Mouse (Mus musculus) neural tube, embryonic 12.5 days (tissue): ENCODE data around the gene Dcaf8. TPM values are rescaled to one million over a fixed set of nuclear protein-coding genes. Genes with fewer than 3 reads are reported as not detected.
A peak's percentile ranks its signal among the peaks of the same experiment; 100 is the strongest.

Experiments
- ATAC-seq: fragments of 200-750 bp; cut with Nextera tagmentation; 2 replicates; pipeline ENCODE4 v1.8.0; 2017; ENCODE audit warnings: low read depth, mild to moderate bottlenecking, moderate TSS enrichment, moderate library complexity; ENCODE audit not compliant: low FRiP score
- H3K27ac ChIP-seq: fragments of 300-500 bp; sonication (generic); 2 replicates; pipeline ENCODE4 v1.5.1; 2016
- H3K27me3 ChIP-seq: fragments of 300-500 bp; sonication (generic); replicated peaks from 2 replicates; pipeline ENCODE4 v1.6.1; 2016; ENCODE audit warnings: mild to moderate bottlenecking
- H3K36me3 ChIP-seq: fragments of 300-500 bp; sonication (generic); 2 replicates; pipeline ENCODE4 v1.6.1; 2016; ENCODE audit warnings: mild to moderate bottlenecking
- H3K4me1 ChIP-seq: fragments of 300-500 bp; sonication (generic); 2 replicates; pipeline ENCODE4 v1.6.1; 2016
- H3K4me2 ChIP-seq: fragments of 300-500 bp; sonication (generic); replicated peaks from 2 replicates; pipeline ENCODE4 v1.6.1; 2016; ENCODE audit warnings: mild to moderate bottlenecking
- H3K4me3 ChIP-seq: fragments of 300-500 bp; sonication (generic); 2 replicates; pipeline ENCODE4 v1.5.1; 2016
- H3K9ac ChIP-seq: fragments of 300-500 bp; sonication (generic); 2 replicates; pipeline ENCODE4 v1.6.1; 2016; ENCODE audit warnings: mild to moderate bottlenecking
- H3K9me3 ChIP-seq: fragments of 300-500 bp; sonication (generic); 2 replicates; pipeline ENCODE4 v1.6.1; 2016; ENCODE audit warnings: mild to moderate bottlenecking
- WGBS: fragments of 180-500 bp; shearing (Covaris S2); methylation state at CpG from one replicate; pipeline ENCODE4 v1.1.7; 2016; 5-methylcytosine and 5-hydroxymethylcytosine counted together
- polyA plus RNA-seq: library from polyadenylated mRNA; unstranded; fragments of >200 nt; fragmentation: Nextera tagmentation; extraction: Ambion mirVana; gene quantifications from 2 replicates; pipeline ENCODE4 v1.2.1, GENCODE M21; 2016

The Dcaf8 gene
- polyA plus RNA-seq, 1 experiment from 2014 or later: 127 TPM

- no peak overlapping the region for H3K9ac ChIP-seq
These were observed 64.9 kb downstream of the Dcaf8 start for GRCm38 (mm10) chr1:172212776-172213175.

GRCm38 (mm10) chr1:172213771-172214170 is 65.9 kb downstream of the Dcaf8 start:
- ATAC-seq: no peak
- Histone ChIP-seq H3K9me3 (no peaks in the 10 kb centered on the region), H3K27me3 (no peaks in the 10 kb centered on the region), H3K27ac (no peak overlapping the region), H3K36me3 (no peaks in the 10 kb centered on the region; the same call in 1 of the 2 replicates), H3K4me3 (no peak overlapping the region), H3K4me2 (no peak overlapping the region), H3K4me1 (peaks cover 13% of the 10 kb centered on the region; the same call in 1 of the 2 replicates), H3K9ac (no peak overlapping the region)
- WGBS: 65% methylated on average over 4 of the region's 4 CpGs

More at GRCm38 (mm10) chr1:172212776-172213175, 64.9 kb downstream of the Dcaf8 start:
- Histone ChIP-seq H3K4me2 (no peak overlapping the region), H3K4me1 (peaks cover 8% of the 10 kb centered on the region; the same call in 1 of the 2 replicates), H3K4me3 (no peak overlapping the region), H3K36me3 (no peaks in the 10 kb centered on the region; the same call in 1 of the 2 replicates), H3K9me3 (no peaks in the 10 kb centered on the region), H3K27me3 (no peaks in the 10 kb centered on the region), H3K27ac (no peak overlapping the region)
- WGBS: 59% methylated on average over 5 of the region's 5 CpGs
- no peak for ATAC-seq

- Histone ChIP-seq H3K27me3 (no peaks in the 10 kb centered on the region), H3K27ac (no peak overlapping the region), H3K4me3 (no peak overlapping the region), H3K36me3 (no peaks in the 10 kb centered on the region; the same call in 1 of the 2 replicates), H3K9ac (no peak overlapping the region), H3K4me2 (no peak overlapping the region), H3K4me1 (peaks cover 20% of the 10 kb centered on the region), H3K9me3 (no peaks in the 10 kb centered on the region)
- WGBS: 77% methylated on average over 3 of the region's 3 CpGs
- no peak for ATAC-seq
These were observed 66.9 kb downstream of the Dcaf8 start for GRCm38 (mm10) chr1:172214748-172215147.

- H3K27me3 ChIP-seq: no peaks in the 10 kb centered on the region
- H3K9ac ChIP-seq: no peak overlapping the region
- no peak overlapping the region for H3K27ac ChIP-seq
- H3K4me2 ChIP-seq: peak overlapping the region; percentile 42
- no peak overlapping the region for H3K4me3 ChIP-seq
- 1% methylated on average over 5 of the region's 5 CpGs for WGBS
- H3K9me3 ChIP-seq: no peaks in the 10 kb centered on the region
- H3K4me1 ChIP-seq: peaks cover 34% of the 10 kb centered on the region
- H3K36me3 ChIP-seq: no peaks in the 10 kb centered on the region
- ATAC-seq: peak; percentile 55
These were observed 69.3 kb downstream of the Dcaf8 start for GRCm38 (mm10) chr1:172217148-172217547.

GRCm38 (mm10) chr1:172218164-172218910 is 70.5 kb downstream of the Dcaf8 start:
- no peak overlapping the region for H3K27ac ChIP-seq
- 59% methylated on average over 15 of the region's 15 CpGs for WGBS
- peaks cover 35% of the 10 kb centered on the region for H3K4me1 ChIP-seq

GRCm38 (mm10) chr1:172219451-172220406 is 71.8 kb downstream of the Dcaf8 start, which contains the start of gene Casq1:
Casq1 (minus strand) TSS chr1:172219868.
- Histone ChIP-seq H3K27ac (no peak within 1 kb of the TSS), H3K27me3 (no peaks in the 10 kb centered on the region), H3K36me3 (no peaks in the 10 kb centered on the region), H3K4me1 (peaks cover 35% of the 10 kb centered on the region), H3K4me3 (no peak within 1 kb of the TSS), H3K4me2 (no peak within 1 kb of the TSS), H3K9me3 (no peaks in the 10 kb centered on the region), H3K9ac (no peak within 1 kb of the TSS)
- ATAC-seq: no peak
- 85% methylated on average over 19 of the region's 19 CpGs for WGBS

More at GRCm38 (mm10) chr1:172218164-172218910, 70.5 kb downstream of the Dcaf8 start:
- Histone ChIP-seq H3K27me3 (no peaks in the 10 kb centered on the region), H3K4me2 (no peak overlapping the region), H3K36me3 (no peaks in the 10 kb centered on the region), H3K4me3 (no peak overlapping the region), H3K9me3 (no peaks in the 10 kb centered on the region), H3K9ac (no peak overlapping the region)
- no peak for ATAC-seq

- Histone ChIP-seq H3K4me1 (peaks cover 35% of the 10 kb centered on the region), H3K36me3 (no peaks in the 10 kb centered on the region), H3K27ac (no peak overlapping the region), H3K9ac (no peak overlapping the region), H3K9me3 (no peaks in the 10 kb centered on the region), H3K4me2 (no peak overlapping the region), H3K27me3 (no peaks in the 10 kb centered on the region), H3K4me3 (no peak overlapping the region)
- WGBS: 47% methylated on average over 10 of the region's 10 CpGs
- ATAC-seq: no peak
These were observed 72.5 kb downstream of the Dcaf8 start for GRCm38 (mm10) chr1:172220414-172220813.

GRCm38 (mm10) chr1:172221297-172222063 is 73.6 kb downstream of the Dcaf8 start:
- H3K4me2 ChIP-seq: no peak overlapping the region
- H3K27me3 ChIP-seq: no peaks in the 10 kb centered on the region
- no peak for ATAC-seq
- 49% methylated on average over 11 of the region's 11 CpGs for WGBS
- H3K4me1 ChIP-seq: peaks cover 35% of the 10 kb centered on the region
- no peaks in the 10 kb centered on the region for H3K9me3 ChIP-seq
- no peak overlapping the region for H3K9ac ChIP-seq
- H3K36me3 ChIP-seq: no peaks in the 10 kb centered on the region
- no peak overlapping the region for H3K4me3 ChIP-seq
- no peak overlapping the region for H3K27ac ChIP-seq

- Histone ChIP-seq H3K27me3 (no peaks in the 10 kb centered on the region), H3K9me3 (no peaks in the 10 kb centered on the region), H3K36me3 (no peaks in the 10 kb centered on the region), H3K4me2 (no peak overlapping the region), H3K27ac (no peak overlapping the region), H3K4me1 (no peaks in the 10 kb centered on the region), H3K9ac (no peak overlapping the region), H3K4me3 (no peak overlapping the region)
- WGBS: 94% methylated on average over 2 of the region's 2 CpGs
- ATAC-seq: no peak
These were observed 80.3 kb downstream of the Dcaf8 start for GRCm38 (mm10) chr1:172228209-172228608.

- no peak for ATAC-seq
- Histone ChIP-seq H3K9me3 (no peaks in the 10 kb centered on the region), H3K4me1 (no peaks in the 10 kb centered on the region), H3K4me3 (no peak overlapping the region), H3K27ac (no peak overlapping the region), H3K36me3 (no peaks in the 10 kb centered on the region), H3K4me2 (no peak overlapping the region), H3K9ac (no peak overlapping the region), H3K27me3 (no peaks in the 10 kb centered on the region)
- 83% methylated on average over 1 of the region's 1 CpGs for WGBS
These were observed 81.3 kb downstream of the Dcaf8 start for GRCm38 (mm10) chr1:172229215-172229614.

GRCm38 (mm10) chr1:172240945-172241708 is 93.2 kb downstream of the Dcaf8 start:
- Histone ChIP-seq H3K9ac (no peak overlapping the region), H3K36me3 (no peaks in the 10 kb centered on the region), H3K27ac (no peak overlapping the region), H3K27me3 (no peaks in the 10 kb centered on the region), H3K4me3 (no peak overlapping the region), H3K9me3 (no peaks in the 10 kb centered on the region), H3K4me2 (no peak overlapping the region), H3K4me1 (peaks cover 6% of the 10 kb centered on the region; the same call in 1 of the 2 replicates)
- peak; percentile 42 for ATAC-seq
- WGBS: 24% methylated on average over 6 of the region's 6 CpGs
